Mouse (Mus musculus): ENCODE data around the gene Hspe1. TPM values are rescaled to one million over a fixed set of nuclear protein-coding genes. Genes with fewer than 3 reads are reported as not detected.
A peak's percentile ranks its signal among the peaks of the same experiment; 100 is the strongest.

The Hspe1 gene
- polyA plus RNA-seq, 1 experiment from 2014 or later = 433 TPM

- Histone ChIP-seq H3K4me3 (ENCODE audit: low read depth, low read length) (peak overlapping the region; percentile 98), H3K4me1 (ENCODE audit: control insufficient read depth, insufficient read depth, low read length) (peaks cover 19% of the 10 kb centered on the region), H3K36me3 (ENCODE audit: control insufficient read depth, insufficient read depth, low read length) (peaks cover 15% of the 10 kb centered on the region), H3K27me3 (ENCODE audit: control insufficient read depth, insufficient read depth, low read length) (no peaks in the 10 kb centered on the region), H3K4me2 (peak overlapping the region; percentile 87), H3K9me3 (replicated peaks; ENCODE audit: control insufficient read depth, low read length) (no peaks in the 10 kb centered on the region), H3K9ac (ENCODE audit: low read depth, low read length) (peak overlapping the region; percentile 98), H3K27ac (ENCODE audit: low read depth, low read length) (peak overlapping the region; percentile 99)
- 8% methylated on average over 16 of the region's 16 CpGs for WGBS (ENCODE audit: insufficient replicate concordance)
- ATAC-seq (replicated peaks; ENCODE audit: insufficient number of reproducible peaks, low FRiP score, low TSS enrichment) = no peak
Observed at GRCm38 (mm10) chr1:55088611-55089497, 922 bp downstream of the Hspe1 start.

- no peak for ATAC-seq (replicated peaks; ENCODE audit: insufficient number of reproducible peaks, low FRiP score, low TSS enrichment)
- peaks cover 10% of the 10 kb centered on the region; the same call in 1 of the 2 replicates for H3K36me3 ChIP-seq (ENCODE audit: control insufficient read depth, insufficient read depth, low read length)
Observed at GRCm38 (mm10) chr1:55089498-55090064, 1.6 kb downstream of the Hspe1 start.

GRCm38 (mm10) chr1:55092056-55092455, 4.1 kb downstream of the Hspe1 start:
- ATAC-seq (replicated peaks; ENCODE audit: insufficient number of reproducible peaks, low FRiP score, low TSS enrichment) = no peak
- no peaks in the 10 kb centered on the region for H3K9me3 ChIP-seq (replicated peaks; ENCODE audit: control insufficient read depth, low read length)
- peaks cover 9% of the 10 kb centered on the region for H3K4me1 ChIP-seq (ENCODE audit: control insufficient read depth, insufficient read depth, low read length)
- H3K27me3 ChIP-seq (ENCODE audit: control insufficient read depth, insufficient read depth, low read length) = no peaks in the 10 kb centered on the region
- whole genome bisulfite sequencing (ENCODE audit: insufficient replicate concordance) = 80% methylated on average over 2 of the region's 2 CpGs
- H3K4me3 ChIP-seq (ENCODE audit: low read depth, low read length) = no peak overlapping the region
- H3K27ac ChIP-seq (ENCODE audit: low read depth, low read length) = no peak overlapping the region
- H3K36me3 ChIP-seq (ENCODE audit: control insufficient read depth, insufficient read depth, low read length) = no peaks in the 10 kb centered on the region; the same call in 1 of the 2 replicates
- no peak overlapping the region for H3K9ac ChIP-seq (ENCODE audit: low read depth, low read length)
- no peak overlapping the region for H3K4me2 ChIP-seq

More at GRCm38 (mm10) chr1:55089498-55090064, 1.6 kb downstream of the Hspe1 start:
- Histone ChIP-seq H3K4me1 (ENCODE audit: control insufficient read depth, insufficient read depth, low read length) (peaks cover 19% of the 10 kb centered on the region), H3K4me2 (peak overlapping the region; percentile 87), H3K27me3 (ENCODE audit: control insufficient read depth, insufficient read depth, low read length) (no peaks in the 10 kb centered on the region), H3K9ac (ENCODE audit: low read depth, low read length) (peak overlapping the region; percentile 70), H3K27ac (ENCODE audit: low read depth, low read length) (no peak overlapping the region), H3K4me3 (ENCODE audit: low read depth, low read length) (peak overlapping the region; percentile 98), H3K9me3 (replicated peaks; ENCODE audit: control insufficient read depth, low read length) (no peaks in the 10 kb centered on the region)
- 81% methylated on average over 5 of the region's 5 CpGs for WGBS (ENCODE audit: insufficient replicate concordance)

- peaks cover 9% of the 10 kb centered on the region for H3K4me1 ChIP-seq (ENCODE audit: control insufficient read depth, insufficient read depth, low read length)
- no peaks in the 10 kb centered on the region for H3K9me3 ChIP-seq (replicated peaks; ENCODE audit: control insufficient read depth, low read length)
- H3K9ac ChIP-seq (ENCODE audit: low read depth, low read length) = no peak overlapping the region
- H3K4me2 ChIP-seq = no peak overlapping the region
- no peak overlapping the region for H3K27ac ChIP-seq (ENCODE audit: low read depth, low read length)
- ATAC-seq (replicated peaks; ENCODE audit: insufficient number of reproducible peaks, low FRiP score, low TSS enrichment) = no peak
- no peaks in the 10 kb centered on the region; the same call in 1 of the 2 replicates for H3K36me3 ChIP-seq (ENCODE audit: control insufficient read depth, insufficient read depth, low read length)
- H3K4me3 ChIP-seq (ENCODE audit: low read depth, low read length) = no peak overlapping the region
- WGBS (ENCODE audit: insufficient replicate concordance) = 55% methylated on average over 1 of the region's 1 CpGs
- H3K27me3 ChIP-seq (ENCODE audit: control insufficient read depth, insufficient read depth, low read length) = no peaks in the 10 kb centered on the region
Observed at GRCm38 (mm10) chr1:55092469-55092868, 4.5 kb downstream of the Hspe1 start.

GRCm38 (mm10) chr1:55106919-55107585, 19.1 kb downstream of the Hspe1 start:
- Histone ChIP-seq H3K4me3 (ENCODE audit: low read depth, low read length) (no peak overlapping the region), H3K9ac (ENCODE audit: low read depth, low read length) (no peak overlapping the region), H3K9me3 (replicated peaks; ENCODE audit: control insufficient read depth, low read length) (no peaks in the 10 kb centered on the region), H3K27me3 (ENCODE audit: control insufficient read depth, insufficient read depth, low read length) (no peaks in the 10 kb centered on the region), H3K4me2 (no peak overlapping the region), H3K36me3 (ENCODE audit: control insufficient read depth, insufficient read depth, low read length) (no peaks in the 10 kb centered on the region), H3K27ac (ENCODE audit: low read depth, low read length) (no peak overlapping the region), H3K4me1 (ENCODE audit: control insufficient read depth, insufficient read depth, low read length) (no peaks in the 10 kb centered on the region)
- 75% methylated on average over 9 of the region's 9 CpGs for WGBS (ENCODE audit: insufficient replicate concordance)
- ATAC-seq (replicated peaks; ENCODE audit: insufficient number of reproducible peaks, low FRiP score, low TSS enrichment) = no peak

- WGBS (ENCODE audit: insufficient replicate concordance) = 84% methylated on average over 1 of the region's 1 CpGs
- ATAC-seq (replicated peaks; ENCODE audit: insufficient number of reproducible peaks, low FRiP score, low TSS enrichment) = no peak
Observed at GRCm38 (mm10) chr1:55107644-55108043, 19.7 kb downstream of the Hspe1 start.

DNA sequence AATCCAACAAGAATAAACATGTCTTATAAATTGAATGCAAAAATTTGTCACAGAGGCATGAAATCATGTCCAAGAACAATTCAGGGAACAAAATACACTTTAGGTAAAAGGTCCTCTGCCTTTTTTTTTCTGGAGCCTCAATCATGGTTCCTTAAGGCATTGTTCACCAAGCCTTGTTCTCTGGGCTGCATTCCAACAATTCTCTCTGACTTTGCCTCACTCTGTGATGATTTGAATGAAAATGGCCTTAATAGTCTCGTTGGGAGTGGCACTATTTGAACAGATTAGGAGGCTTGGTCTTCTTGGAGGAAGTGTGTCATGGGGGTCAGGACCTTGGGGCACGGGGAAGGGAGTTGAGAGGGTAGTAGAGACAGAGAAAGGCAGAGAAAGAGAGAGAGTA, 20.5 kb downstream of the Hspe1 start:
- no peak overlapping the region for H3K27ac ChIP-seq (ENCODE audit: low read depth, low read length)
- H3K9ac ChIP-seq (ENCODE audit: low read depth, low read length) = no peak overlapping the region
- no peaks in the 10 kb centered on the region for H3K4me1 ChIP-seq (ENCODE audit: control insufficient read depth, insufficient read depth, low read length)
- no peak overlapping the region for H3K4me2 ChIP-seq
- H3K36me3 ChIP-seq (ENCODE audit: control insufficient read depth, insufficient read depth, low read length) = no peaks in the 10 kb centered on the region
- ATAC-seq (replicated peaks; ENCODE audit: insufficient number of reproducible peaks, low FRiP score, low TSS enrichment) = no peak
- H3K9me3 ChIP-seq (replicated peaks; ENCODE audit: control insufficient read depth, low read length) = no peaks in the 10 kb centered on the region
- H3K4me3 ChIP-seq (ENCODE audit: low read depth, low read length) = no peak overlapping the region
- 69% methylated on average over 2 of the region's 2 CpGs for WGBS (ENCODE audit: insufficient replicate concordance)
- H3K27me3 ChIP-seq (ENCODE audit: control insufficient read depth, insufficient read depth, low read length) = no peaks in the 10 kb centered on the region

More at GRCm38 (mm10) chr1:55107644-55108043, 19.7 kb downstream of the Hspe1 start:
- Histone ChIP-seq H3K4me1 (ENCODE audit: control insufficient read depth, insufficient read depth, low read length) (no peaks in the 10 kb centered on the region), H3K27ac (ENCODE audit: low read depth, low read length) (no peak overlapping the region), H3K36me3 (ENCODE audit: control insufficient read depth, insufficient read depth, low read length) (no peaks in the 10 kb centered on the region), H3K27me3 (ENCODE audit: control insufficient read depth, insufficient read depth, low read length) (no peaks in the 10 kb centered on the region), H3K4me3 (ENCODE audit: low read depth, low read length) (no peak overlapping the region), H3K9ac (ENCODE audit: low read depth, low read length) (no peak overlapping the region), H3K4me2 (no peak overlapping the region), H3K9me3 (replicated peaks; ENCODE audit: control insufficient read depth, low read length) (no peaks in the 10 kb centered on the region)

DNA sequence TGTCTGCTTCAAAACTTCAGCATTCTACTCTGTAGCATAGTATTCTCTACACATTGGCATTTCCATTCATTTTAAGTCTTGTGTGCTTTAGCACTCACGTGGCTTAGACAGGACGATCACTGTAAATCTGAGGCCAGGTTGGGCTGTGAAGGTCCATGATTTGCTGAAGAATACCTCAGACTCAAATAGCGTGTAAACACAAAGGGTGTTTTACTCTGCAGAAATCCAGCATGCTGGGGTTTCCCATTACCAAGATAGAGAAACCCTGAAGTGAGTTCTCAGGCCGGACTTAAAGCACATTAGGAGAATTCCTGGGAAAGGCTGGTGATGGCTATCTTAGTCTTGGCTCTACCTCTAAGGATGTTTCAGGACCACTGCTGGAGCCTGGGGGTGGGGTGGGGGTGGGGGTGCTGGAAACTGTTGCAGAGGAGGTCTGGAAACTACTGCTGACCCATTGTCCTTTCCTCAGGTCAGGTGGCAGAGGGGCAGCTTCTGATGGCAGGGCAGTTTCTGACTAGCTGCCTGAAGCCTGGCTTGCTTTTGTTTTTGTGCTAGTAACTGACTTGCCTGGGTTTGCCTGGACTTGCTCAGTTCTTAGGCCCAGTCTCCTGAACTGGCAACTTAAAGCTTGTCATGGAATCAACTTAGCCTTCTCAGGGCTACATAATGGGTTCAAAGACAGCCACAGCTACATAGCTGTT, 21.3 kb downstream of the Hspe1 start:
- 82% methylated on average over 4 of the region's 4 CpGs for WGBS (ENCODE audit: insufficient replicate concordance)
- no peak overlapping the region for H3K4me2 ChIP-seq
- H3K4me3 ChIP-seq (ENCODE audit: low read depth, low read length) = no peak overlapping the region
- no peak overlapping the region for H3K27ac ChIP-seq (ENCODE audit: low read depth, low read length)
- no peaks in the 10 kb centered on the region for H3K27me3 ChIP-seq (ENCODE audit: control insufficient read depth, insufficient read depth, low read length)
- ATAC-seq (replicated peaks; ENCODE audit: insufficient number of reproducible peaks, low FRiP score, low TSS enrichment) = no peak
- no peaks in the 10 kb centered on the region for H3K36me3 ChIP-seq (ENCODE audit: control insufficient read depth, insufficient read depth, low read length)
- H3K9ac ChIP-seq (ENCODE audit: low read depth, low read length) = no peak overlapping the region
- no peaks in the 10 kb centered on the region for H3K4me1 ChIP-seq (ENCODE audit: control insufficient read depth, insufficient read depth, low read length)
- no peaks in the 10 kb centered on the region for H3K9me3 ChIP-seq (replicated peaks; ENCODE audit: control insufficient read depth, low read length)

Measured in heart, embryonic 11.5 days (tissue).